Mouse (Mus musculus): ENCODE measurements around the gene Cep68. TPM values are rescaled to one million over a fixed set of nuclear protein-coding genes. Genes with fewer than 3 reads are reported as not detected.

Gene Cep68
- polyA plus RNA-seq (2012; fragmentation: generic; extraction: Trizol) = 10 to 100 TPM in 1 of 2 experiments, 1 to 10 TPM in 1; 5.6 to 11.4 TPM

GRCm38 (mm10) chr11:20249296-20250110, at the start of gene Cep68:
Cep68 (minus strand) TSS chr11:20249429.

GRCm38 (mm10) chr11:20200713-20201575, 48.3 kb downstream of the Cep68 start, which contains the start of gene Rab1a:
Rab1a (plus strand) TSS chr11:20201432.

Other genes starting within 250 kb of the Cep68 start
- gene Actr2, start 136.5 kb downstream of the Cep68 start, polyA plus RNA-seq (2012; fragmentation: generic; extraction: Trizol) = 10 to 100 TPM in 1 of 2 experiments, 1 to 10 TPM in 1; 3.0 to 20.6 TPM
- gene Rab1a, start 48.0 kb downstream of the Cep68 start, polyA plus RNA-seq (2012; fragmentation: generic; extraction: Trizol) = 10 to 100 TPM; 10.8 to 61.8 TPM
- 10 to 100 TPM in 1 of 2 experiments, 1 to 10 TPM in 1; 8.2 to 10.3 TPM for gene Slc1a4, start 83.3 kb upstream of the Cep68 start, polyA plus RNA-seq (2012; fragmentation: generic; extraction: Trizol)